Mouse (Mus musculus): ENCODE data around the gene Lgals9. TPM values are rescaled to one million over a fixed set of nuclear protein-coding genes. Genes with fewer than 3 reads are reported as not detected.
A peak's percentile ranks its signal among the peaks of the same experiment; 100 is the strongest.

The Lgals9 gene
- polyA plus RNA-seq, 1 experiment = 686 TPM

DNA sequence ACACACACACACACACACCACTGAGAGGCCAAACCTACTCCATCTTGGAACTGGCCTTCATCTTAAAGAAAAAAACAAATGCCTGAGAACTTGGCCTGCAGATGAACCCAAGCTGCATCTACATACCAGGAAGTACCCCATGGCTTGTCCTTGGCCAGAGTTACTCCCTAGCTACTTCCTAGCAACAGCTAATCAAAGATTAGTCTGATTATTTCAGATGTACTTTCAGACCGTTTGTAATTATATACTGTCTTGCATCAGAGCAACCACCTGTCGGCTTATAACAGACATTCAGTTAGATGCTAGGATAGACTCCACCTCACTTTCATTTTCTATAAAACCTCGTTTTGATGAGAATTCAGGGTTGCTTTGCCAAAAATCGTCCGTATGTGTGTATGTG lies 21.7 kb upstream of the Lgals9 start:
- Histone ChIP-seq H3K27ac (ENCODE audit: insufficient read depth, low read depth, low read length) (peak overlapping the region; percentile 83), H3K36me3 (ENCODE audit: control insufficient read depth, insufficient read depth, low read length) (no peaks in the 10 kb centered on the region), H3K4me1 (ENCODE audit: control insufficient read depth, insufficient read depth, insufficient read length, low read length) (peaks cover 41% of the 10 kb centered on the region), H3K4me3 (ENCODE audit: low read depth, low read length) (no peak overlapping the region), H3K27me3 (ENCODE audit: control insufficient read depth, insufficient read depth, low read length) (no peaks in the 10 kb centered on the region)
- 6% methylated on average over 5 of the region's 5 CpGs for WGBS
- TF ChIP-seq POLR2A (IDR thresholded peaks at IDR 0.05; ENCODE audit: low read depth, low read length) (no peak), CTCF (IDR thresholded peaks at IDR 0.05; ENCODE audit: extremely low read depth, insufficient read length, insufficient replicate concordance, low read depth, low read length) (no peak)

- peaks cover 41% of the 10 kb centered on the region for H3K4me1 ChIP-seq (ENCODE audit: control insufficient read depth, insufficient read depth, insufficient read length, low read length)
- no peaks in the 10 kb centered on the region for H3K27me3 ChIP-seq (ENCODE audit: control insufficient read depth, insufficient read depth, low read length)
- H3K4me3 ChIP-seq (ENCODE audit: low read depth, low read length) = no peak overlapping the region
- H3K36me3 ChIP-seq (ENCODE audit: control insufficient read depth, insufficient read depth, low read length) = no peaks in the 10 kb centered on the region
- TF ChIP-seq CTCF (IDR thresholded peaks at IDR 0.05; ENCODE audit: extremely low read depth, insufficient read length, insufficient replicate concordance, low read depth, low read length) = no peak
- no peak for TF ChIP-seq POLR2A (IDR thresholded peaks at IDR 0.05; ENCODE audit: low read depth, low read length)
- WGBS = 38% methylated on average over 14 of the region's 14 CpGs
- H3K27ac ChIP-seq (ENCODE audit: insufficient read depth, low read depth, low read length) = peak overlapping the region; percentile 74
These were observed 21.0 kb upstream of the Lgals9 start for GRCm38 (mm10) chr11:79005578-79006394.

DNA sequence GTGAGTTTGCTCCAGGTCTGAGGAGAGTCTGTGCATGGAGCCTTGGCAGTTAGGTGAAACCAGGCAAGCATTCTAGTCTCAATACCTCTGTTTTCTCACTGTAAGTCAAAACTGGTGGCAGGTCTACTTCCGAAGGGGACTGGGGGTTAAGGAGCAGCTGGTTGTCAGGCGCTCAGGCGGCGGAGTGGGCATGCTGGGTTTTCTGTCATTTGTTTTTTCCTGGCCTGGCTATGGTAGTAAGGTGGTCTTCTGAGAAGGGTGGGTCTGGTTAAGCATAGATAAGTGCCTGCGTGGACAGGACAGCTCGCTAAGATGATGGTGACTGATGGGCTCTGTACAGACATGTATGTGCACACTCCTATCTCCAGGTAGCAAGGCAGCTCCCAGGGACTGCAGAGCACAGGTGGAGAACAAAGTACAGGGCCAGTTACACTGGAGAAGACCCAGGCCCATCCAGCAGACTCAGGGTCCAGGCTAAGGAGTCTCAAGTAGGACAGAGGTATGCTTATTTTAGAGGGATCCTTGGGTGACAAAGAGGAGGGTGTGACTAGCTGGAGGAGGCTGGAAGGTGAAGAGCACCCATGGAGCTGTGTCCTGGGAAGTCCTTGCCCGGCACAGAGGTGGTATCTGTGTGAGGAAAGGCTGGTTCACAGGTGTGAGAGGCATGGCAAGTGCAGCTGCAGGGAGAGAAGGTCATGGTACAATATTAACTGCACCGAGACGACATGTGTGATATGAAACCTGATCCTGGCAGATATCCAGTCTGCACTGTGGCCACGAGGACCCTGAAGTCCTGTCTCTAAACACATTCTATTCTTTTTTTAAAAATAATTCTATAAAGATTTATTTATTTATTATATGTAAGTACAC lies 19.3 kb upstream of the Lgals9 start:
- Histone ChIP-seq H3K36me3 (ENCODE audit: control insufficient read depth, insufficient read depth, low read length) (no peaks in the 10 kb centered on the region), H3K4me1 (ENCODE audit: control insufficient read depth, insufficient read depth, insufficient read length, low read length) (peaks cover 41% of the 10 kb centered on the region), H3K27ac (ENCODE audit: insufficient read depth, low read depth, low read length) (peak overlapping the region; percentile 84), H3K4me3 (ENCODE audit: low read depth, low read length) (no peak overlapping the region), H3K27me3 (ENCODE audit: control insufficient read depth, insufficient read depth, low read length) (no peaks in the 10 kb centered on the region)
- TF ChIP-seq POLR2A (IDR thresholded peaks at IDR 0.05; ENCODE audit: low read depth, low read length) (no peak), CTCF (IDR thresholded peaks at IDR 0.05; ENCODE audit: extremely low read depth, insufficient read length, insufficient replicate concordance, low read depth, low read length) (no peak)
- 43% methylated on average over 10 of the region's 10 CpGs for WGBS

GRCm38 (mm10) chr11:79003053-79003768 lies 18.5 kb upstream of the Lgals9 start:
- Histone ChIP-seq H3K27ac (ENCODE audit: insufficient read depth, low read depth, low read length) (peak overlapping the region; percentile 84), H3K27me3 (ENCODE audit: control insufficient read depth, insufficient read depth, low read length) (no peaks in the 10 kb centered on the region), H3K36me3 (ENCODE audit: control insufficient read depth, insufficient read depth, low read length) (no peaks in the 10 kb centered on the region), H3K4me3 (ENCODE audit: low read depth, low read length) (no peak overlapping the region), H3K4me1 (ENCODE audit: control insufficient read depth, insufficient read depth, insufficient read length, low read length) (peaks cover 36% of the 10 kb centered on the region)
- WGBS = 20% methylated on average over 11 of the region's 11 CpGs
- TF ChIP-seq CTCF (IDR thresholded peaks at IDR 0.05; ENCODE audit: extremely low read depth, insufficient read length, insufficient replicate concordance, low read depth, low read length) = no peak
- TF ChIP-seq POLR2A (IDR thresholded peaks at IDR 0.05; ENCODE audit: low read depth, low read length) = no peak

DNA sequence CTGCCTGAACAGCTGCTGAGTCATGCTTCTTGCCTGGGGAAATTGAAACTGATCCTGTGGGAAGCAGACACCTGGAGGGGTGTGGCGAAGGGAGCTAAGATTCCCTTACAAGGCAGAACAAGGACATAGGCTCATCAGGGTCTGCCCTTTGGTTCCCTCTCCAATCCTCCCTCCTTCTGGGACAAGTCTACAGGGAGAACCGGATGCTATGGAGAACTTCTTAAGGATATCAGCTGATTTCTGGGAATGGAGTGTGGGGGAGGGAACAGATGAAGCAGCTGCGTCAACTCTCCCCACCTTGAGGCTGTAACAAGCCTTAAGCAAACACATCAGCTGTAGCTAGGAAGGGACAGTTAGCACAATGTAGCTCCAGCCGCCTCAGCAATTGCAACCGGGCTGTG lies 17.8 kb upstream of the Lgals9 start:
- TF ChIP-seq POLR2A (IDR thresholded peaks at IDR 0.05; ENCODE audit: low read depth, low read length) (no peak), CTCF (IDR thresholded peaks at IDR 0.05; ENCODE audit: extremely low read depth, insufficient read length, insufficient replicate concordance, low read depth, low read length) (no peak)
- peak overlapping the region; percentile 84 for H3K27ac ChIP-seq (ENCODE audit: insufficient read depth, low read depth, low read length)
- no peaks in the 10 kb centered on the region for H3K36me3 ChIP-seq (ENCODE audit: control insufficient read depth, insufficient read depth, low read length)
- H3K4me1 ChIP-seq (ENCODE audit: control insufficient read depth, insufficient read depth, insufficient read length, low read length) = peaks cover 33% of the 10 kb centered on the region
- H3K4me3 ChIP-seq (ENCODE audit: low read depth, low read length) = no peak overlapping the region
- H3K27me3 ChIP-seq (ENCODE audit: control insufficient read depth, insufficient read depth, low read length) = no peaks in the 10 kb centered on the region
- 6% methylated on average over 5 of the region's 5 CpGs for WGBS

DNA sequence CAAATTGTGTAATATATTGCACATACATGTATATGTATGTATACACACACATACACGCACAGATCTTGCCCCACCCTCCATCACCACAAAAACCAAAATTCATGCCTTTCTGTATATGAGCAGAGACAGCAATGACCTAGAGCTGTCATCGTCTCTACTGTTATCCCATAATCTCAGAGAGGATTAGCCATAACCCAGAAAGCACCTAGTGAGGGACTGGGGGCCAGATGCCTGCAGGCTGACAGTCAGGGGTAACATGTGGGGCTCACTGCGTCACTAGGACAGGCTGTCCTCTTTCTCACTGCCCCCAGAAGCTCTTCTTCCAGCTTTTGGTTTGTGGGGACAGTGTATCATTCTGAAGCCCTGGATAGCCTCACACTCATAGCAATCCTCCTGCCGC lies 17.1 kb upstream of the Lgals9 start:
- H3K27ac ChIP-seq (ENCODE audit: insufficient read depth, low read depth, low read length) = peak overlapping the region; percentile 84
- peaks cover 30% of the 10 kb centered on the region for H3K4me1 ChIP-seq (ENCODE audit: control insufficient read depth, insufficient read depth, insufficient read length, low read length)
- WGBS = 65% methylated on average over 4 of the region's 4 CpGs

More for the DNA sequence above, 17.1 kb upstream of the Lgals9 start:
- H3K27me3 ChIP-seq (ENCODE audit: control insufficient read depth, insufficient read depth, low read length) = no peaks in the 10 kb centered on the region
- H3K36me3 ChIP-seq (ENCODE audit: control insufficient read depth, insufficient read depth, low read length) = no peaks in the 10 kb centered on the region
- no peak overlapping the region for H3K4me3 ChIP-seq (ENCODE audit: low read depth, low read length)
- TF ChIP-seq CTCF (IDR thresholded peaks at IDR 0.05; ENCODE audit: extremely low read depth, insufficient read length, insufficient replicate concordance, low read depth, low read length) (no peak), POLR2A (IDR thresholded peaks at IDR 0.05; ENCODE audit: low read depth, low read length) (no peak)

Data from small intestine, adult 2 months (tissue).